Mouse (Mus musculus): ENCODE measurements around the gene St6galnac6.

The St6galnac6 gene

GRCm38 (mm10) chr2:32640550-32641051 lies 41.1 kb downstream of the St6galnac6 start:
- no peak for DNase-seq

GRCm38 (mm10) chr2:32641810-32642209 lies 42.3 kb downstream of the St6galnac6 start:
- DNase-seq = no peak

DNA sequence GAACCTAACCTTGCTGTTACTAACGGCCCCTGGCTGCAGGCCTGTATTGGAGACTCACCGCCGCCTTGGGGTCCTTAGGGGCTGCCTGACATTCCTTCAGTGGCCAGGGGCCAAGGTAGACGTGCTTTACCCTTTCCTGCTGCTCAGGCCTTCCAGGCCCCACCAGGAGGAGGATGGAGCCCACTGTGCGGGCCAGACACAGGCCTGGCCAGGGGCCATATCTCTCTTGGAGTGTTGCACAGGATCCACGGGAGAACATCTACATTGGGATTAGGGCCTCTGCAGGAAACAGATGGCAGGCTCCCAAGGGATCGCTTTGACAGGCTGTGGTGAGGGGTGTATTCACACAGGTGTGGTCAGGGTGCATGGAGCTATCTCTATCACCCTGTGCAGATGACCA lies 43.3 kb downstream of the St6galnac6 start:
- no peak for DNase-seq

- DNase-seq = no peak
Observed at GRCm38 (mm10) chr2:32644083-32644482, 44.6 kb downstream of the St6galnac6 start.

GRCm38 (mm10) chr2:32644799-32645475 lies 45.4 kb downstream of the St6galnac6 start:
- no peak for DNase-seq

DNA sequence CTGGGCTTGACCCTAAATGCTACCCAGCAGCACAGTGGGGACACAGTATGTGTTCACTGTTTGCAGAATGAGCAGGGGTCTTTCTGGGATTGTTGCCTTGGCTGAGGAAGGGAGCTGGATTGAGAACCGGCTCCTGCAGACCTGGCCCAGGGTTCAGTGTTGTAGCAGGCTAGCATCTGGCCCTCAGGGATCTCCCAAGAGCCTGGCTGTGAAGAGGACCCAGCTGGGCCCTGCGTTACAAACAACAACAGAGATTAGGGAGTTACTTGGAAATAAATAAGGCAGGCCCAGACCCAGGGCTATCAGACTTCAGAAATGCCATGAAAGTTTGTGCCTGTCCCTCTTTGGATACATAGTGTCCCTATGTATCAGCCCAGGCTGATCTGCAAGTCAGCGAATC lies 46.1 kb downstream of the St6galnac6 start:
- DNase-seq = no peak

DNA sequence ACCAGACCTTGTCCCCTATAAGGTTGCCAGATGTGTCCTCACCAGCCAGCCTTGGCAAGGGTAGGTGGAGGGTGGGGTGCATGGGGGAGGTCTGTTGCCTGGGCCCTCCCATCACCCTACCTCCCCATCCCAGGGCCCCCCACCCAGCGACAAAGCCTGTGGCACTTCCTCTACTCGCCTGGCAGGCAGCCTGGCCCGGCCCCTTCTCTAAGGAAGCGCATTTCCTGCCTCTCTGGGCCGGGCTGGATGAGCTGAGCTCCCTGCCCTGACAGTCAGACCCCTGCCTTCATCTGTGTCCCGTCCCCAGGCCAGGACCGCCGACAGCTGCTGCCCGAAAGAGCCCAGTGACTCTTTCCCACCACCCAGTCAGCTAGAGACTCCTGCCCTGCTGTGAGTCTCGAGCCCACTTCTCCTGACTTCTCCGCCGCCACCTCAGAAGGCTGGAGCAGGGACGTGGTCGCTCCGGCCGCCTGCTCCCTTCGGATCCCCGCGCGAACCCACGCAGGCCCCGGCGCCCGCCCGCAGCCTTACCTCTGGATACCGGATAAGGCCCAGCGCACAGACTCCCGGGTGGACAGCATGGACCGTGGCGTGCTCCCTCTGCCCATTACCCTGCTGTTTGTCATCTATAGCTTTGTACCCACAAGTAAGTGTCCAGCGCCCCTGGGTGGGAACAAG lies 47.0 kb downstream of the St6galnac6 start, which contains the start of gene Eng:
Eng (plus strand) TSS at position 217 of the 678 bp plus-strand sequence.
- DNase-seq = peak; percentile 26 to 37

GRCm38 (mm10) chr2:32647366-32647765 lies 47.9 kb downstream of the St6galnac6 start:
- DNase-seq = no peak

DNA sequence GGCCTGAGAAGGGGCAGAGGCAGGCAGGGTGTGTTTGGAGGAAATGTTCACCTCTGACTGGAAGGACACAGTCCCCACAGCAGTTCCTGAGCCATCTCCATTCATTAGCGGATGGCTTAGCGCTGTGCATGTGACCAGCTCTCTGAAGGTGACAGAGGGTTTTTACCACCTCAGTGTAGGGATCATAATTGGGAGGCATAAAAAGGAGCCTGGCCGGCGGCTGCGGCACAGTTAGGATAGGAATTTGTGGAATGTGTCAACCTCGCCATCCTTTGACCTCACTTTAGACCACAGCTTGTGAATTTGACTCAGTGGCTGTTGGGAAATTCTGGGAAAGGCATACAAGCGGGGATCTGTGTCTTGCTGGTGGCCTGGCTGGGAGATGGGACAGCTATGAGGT lies 54.3 kb downstream of the St6galnac6 start:
- DNase-seq = no peak

DNA sequence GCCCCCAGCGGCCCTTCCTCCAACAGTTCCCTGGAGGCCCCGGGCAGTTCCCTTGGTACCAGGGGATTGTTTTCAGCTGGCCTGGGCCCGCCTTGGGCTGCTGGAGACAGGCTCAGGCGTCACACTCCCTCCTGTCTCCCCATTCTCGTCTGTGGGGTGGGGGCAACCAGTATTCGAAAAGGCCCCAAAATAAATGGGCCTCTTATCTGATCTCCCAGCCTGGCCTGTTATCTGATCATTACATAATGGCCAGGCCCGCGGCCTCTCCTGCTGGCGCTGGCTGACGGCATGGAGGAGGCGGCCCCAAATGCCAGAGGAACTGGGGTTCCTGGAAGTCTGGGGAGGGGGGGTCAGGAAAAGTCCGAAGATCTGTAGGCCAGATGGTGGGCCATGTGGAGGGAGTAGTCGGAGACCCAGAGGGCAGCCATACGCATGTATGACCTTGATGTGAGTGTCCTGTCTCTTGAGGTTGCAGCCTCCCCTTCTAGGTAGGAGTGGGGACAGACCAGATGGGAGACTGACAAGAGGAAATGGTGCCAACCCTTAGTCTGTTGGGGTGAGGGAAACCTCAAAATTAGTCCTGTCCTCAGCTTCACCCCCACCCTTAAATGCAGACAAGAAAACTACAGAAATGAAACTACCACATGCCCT lies 55.4 kb downstream of the St6galnac6 start:
- no peak for DNase-seq

- no peak for DNase-seq
Observed at GRCm38 (mm10) chr2:32655394-32655744, 55.9 kb downstream of the St6galnac6 start.

- DNase-seq = no peak
Observed at GRCm38 (mm10) chr2:32655826-32656225, 56.3 kb downstream of the St6galnac6 start.

DNA sequence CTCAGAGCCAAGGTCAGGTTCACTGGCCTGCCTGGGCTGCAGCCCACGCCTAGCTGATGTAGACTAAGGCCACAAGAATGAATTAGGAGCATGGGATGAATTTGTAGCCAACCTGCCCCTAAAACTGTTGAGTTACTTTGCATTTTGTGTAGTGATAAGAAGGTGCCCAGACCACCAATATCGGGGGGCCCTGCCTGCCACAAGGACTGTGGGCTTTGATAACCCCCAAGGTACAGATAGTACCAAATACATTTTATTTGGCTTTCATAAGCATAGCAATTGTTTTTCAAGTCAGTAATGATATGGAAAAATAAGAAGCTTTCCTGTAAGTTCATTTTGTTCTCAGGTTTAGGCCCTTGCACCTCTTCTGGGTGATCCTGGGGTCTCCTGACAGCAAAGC lies 59.4 kb downstream of the St6galnac6 start:
- DNase-seq = no peak

DNA sequence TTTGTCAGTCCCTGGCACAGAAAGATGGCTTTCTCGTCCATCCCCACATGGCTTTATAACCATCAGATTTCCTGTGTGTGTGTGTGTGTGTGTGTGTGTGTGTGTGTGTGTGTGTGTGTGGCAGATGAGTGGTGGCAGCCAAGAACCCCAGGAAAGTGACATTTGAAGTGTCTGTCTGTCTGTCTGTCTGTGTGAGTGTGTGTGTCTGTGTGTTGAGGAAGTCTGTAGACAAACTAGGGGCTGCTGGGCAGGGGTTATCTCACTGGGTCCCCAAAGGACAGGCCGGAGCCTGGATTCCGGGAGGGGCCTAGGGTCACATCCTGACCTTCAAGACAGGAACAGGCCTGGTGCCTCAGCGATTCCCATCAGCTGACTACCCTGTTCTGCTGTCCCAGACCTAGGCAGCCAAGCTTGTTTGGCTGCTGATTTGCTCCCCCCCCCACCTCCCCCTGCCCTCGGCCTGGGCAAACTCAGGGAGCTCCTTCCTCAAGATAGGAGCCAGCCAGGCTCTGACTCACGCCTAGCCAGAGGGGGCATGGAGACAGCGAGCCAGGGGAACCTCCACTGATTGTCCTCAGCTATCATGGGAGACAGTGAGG lies 62.1 kb downstream of the St6galnac6 start:
- DNase-seq = no peak

- DNase-seq = no peak
Observed at GRCm38 (mm10) chr2:32662291-32662690, 62.8 kb downstream of the St6galnac6 start.

DNA sequence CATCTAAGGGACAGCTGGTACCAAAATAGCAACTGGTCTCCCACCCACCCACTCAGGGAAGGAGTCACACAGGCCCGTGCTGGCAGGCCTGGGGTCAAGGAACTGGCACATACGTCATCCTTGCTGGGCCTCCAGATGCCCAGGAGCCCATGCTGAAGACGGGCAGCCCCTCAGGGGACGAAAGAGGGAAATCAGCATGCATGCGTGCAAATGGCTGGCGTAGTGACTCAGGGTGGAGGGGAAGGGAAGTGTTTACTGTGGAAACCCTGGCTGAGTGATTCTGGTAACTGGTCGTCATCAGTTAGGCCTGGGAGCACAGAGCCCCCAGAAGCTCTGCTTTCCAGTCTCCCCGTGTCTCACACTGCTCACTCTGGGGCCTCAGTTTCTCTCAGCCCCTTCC lies 65.8 kb downstream of the St6galnac6 start:
- no peak for DNase-seq

DNA sequence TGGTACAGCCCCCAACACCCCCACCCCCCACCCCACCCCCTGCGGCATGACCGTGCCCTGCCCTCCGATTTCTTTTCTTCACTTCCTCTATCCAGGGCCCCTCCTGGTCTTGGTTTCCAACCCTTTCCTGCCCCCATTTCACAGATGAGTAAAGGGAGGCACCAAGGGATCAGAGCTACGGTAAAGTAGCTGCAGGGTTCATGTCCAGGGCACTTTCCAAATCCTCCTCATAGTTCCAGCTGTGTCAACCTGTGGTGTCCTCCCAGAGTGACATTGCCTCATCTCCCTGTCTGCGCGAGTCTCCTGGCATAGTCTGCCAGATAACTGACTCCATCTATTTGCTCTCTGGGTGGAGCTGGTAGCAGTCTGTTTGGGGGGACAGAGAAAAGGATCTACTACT lies 66.3 kb downstream of the St6galnac6 start:
- DNase-seq = no peak

- DNase-seq = no peak
Observed at GRCm38 (mm10) chr2:32667775-32668174, 68.3 kb downstream of the St6galnac6 start.

DNA sequence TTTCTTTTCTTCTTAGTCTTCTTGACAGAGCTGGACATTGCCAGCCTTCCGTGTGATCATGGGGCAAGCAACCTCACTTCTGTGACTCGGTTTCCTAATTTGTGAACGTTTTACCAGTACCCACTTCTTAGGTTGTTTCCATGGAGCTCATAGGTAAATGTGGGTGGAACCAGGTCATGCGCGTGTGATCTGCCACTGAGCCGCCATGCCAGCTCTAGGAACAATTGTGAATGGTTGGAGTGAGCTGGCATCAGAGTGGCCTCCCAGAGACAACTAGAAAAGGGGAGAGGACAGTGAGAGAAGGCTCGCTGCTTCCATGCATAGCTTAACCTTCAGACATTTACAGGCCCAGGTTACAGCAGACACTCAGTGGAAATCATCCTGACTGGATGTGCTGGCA lies 68.7 kb downstream of the St6galnac6 start:
- DNase-seq = no peak

- no peak for DNase-seq
Observed at GRCm38 (mm10) chr2:32669876-32670275, 70.4 kb downstream of the St6galnac6 start.

Data from thymus, adult 18-20 months (tissue).